Mouse (Mus musculus) erythroblast, embryonic 14.5 days (primary cell): Measurements from ENCODE around the gene Tut1.

ENCODE experiments used
- GATA1 ChIP-seq: IDR thresholded peaks from 2 replicates; pipeline ENCODE4 v1.6.1; 2012; ENCODE audit warnings: low read length, inconsistent platforms, mixed read lengths
- TAL1 ChIP-seq: IDR thresholded peaks from 3 replicates; pipeline ENCODE4 v1.6.1; 2012; ENCODE audit warnings: low read length, inconsistent platforms, mixed read lengths

- no peak for TF ChIP-seq TAL1
- TF ChIP-seq GATA1 = no peak
Measured at GRCm38 (mm10) chr19:8982303-8983149, 28.9 kb downstream of the Tut1 start.
